Mouse (Mus musculus) ES-E14 (cell line): ENCODE data around the gene Atf2.

Experiments used
- CHD2 ChIP-seq: IDR thresholded peaks from 2 replicates; pipeline ENCODE4 v1.6.1; 2014; ENCODE audit warnings: mild to moderate bottlenecking, low read depth, low read length, inconsistent platforms
- HCFC1 ChIP-seq: IDR thresholded peaks from 2 replicates; pipeline ENCODE4 v1.6.1; 2012; ENCODE audit warnings: low read length, inconsistent platforms, borderline replicate concordance; ENCODE audit not compliant: insufficient read depth
- MAFK ChIP-seq: IDR thresholded peaks from 2 replicates; pipeline ENCODE4 v1.6.1; 2014; ENCODE audit warnings: mild to moderate bottlenecking, low read depth, low read length, inconsistent platforms; ENCODE audit not compliant: insufficient read depth
- ZC3H11A ChIP-seq: IDR thresholded peaks from 2 replicates; pipeline ENCODE4 v1.6.1; 2012; ENCODE audit warnings: low read depth, mild to moderate bottlenecking, inconsistent platforms, low read length, borderline replicate concordance
- ZNF384 ChIP-seq: IDR thresholded peaks from 2 replicates; pipeline ENCODE4 v1.6.1; 2012; ENCODE audit warnings: low read depth, low read length, inconsistent platforms

DNA sequence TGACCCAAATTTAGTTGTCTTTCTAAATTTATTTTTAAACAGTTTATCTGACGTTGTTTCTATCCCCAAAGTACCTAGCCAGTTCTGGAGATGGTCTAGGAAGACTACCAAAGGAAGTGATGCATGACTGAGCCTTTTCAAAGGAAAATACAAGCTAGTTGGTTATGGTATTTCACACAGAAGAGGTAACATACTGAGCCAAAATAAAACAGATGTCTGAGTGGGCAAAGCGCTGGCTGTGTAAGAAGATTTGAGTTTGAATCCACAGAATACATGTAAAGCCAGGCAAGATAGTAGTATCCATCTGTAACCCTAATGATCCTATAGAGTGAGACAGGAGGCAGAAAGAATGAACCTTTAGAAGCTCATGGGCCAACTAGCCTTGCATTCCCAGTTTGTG is 14.5 kb downstream of the Atf2 start:
- no peak for TF ChIP-seq ZC3H11A
- no peak for TF ChIP-seq MAFK
- no peak for TF ChIP-seq ZNF384
- no peak for TF ChIP-seq HCFC1
- no peak for TF ChIP-seq CHD2
